Mouse (Mus musculus) spleen, adult 12 weeks (tissue): Measurements from ENCODE around the gene D630045J12Rik.

ENCODE experiments used
- DNase-seq: peaks from one replicate; pipeline ENCODE4 v3.0.0; 2022; ENCODE audit warnings: low spot score

The D630045J12Rik gene

DNA sequence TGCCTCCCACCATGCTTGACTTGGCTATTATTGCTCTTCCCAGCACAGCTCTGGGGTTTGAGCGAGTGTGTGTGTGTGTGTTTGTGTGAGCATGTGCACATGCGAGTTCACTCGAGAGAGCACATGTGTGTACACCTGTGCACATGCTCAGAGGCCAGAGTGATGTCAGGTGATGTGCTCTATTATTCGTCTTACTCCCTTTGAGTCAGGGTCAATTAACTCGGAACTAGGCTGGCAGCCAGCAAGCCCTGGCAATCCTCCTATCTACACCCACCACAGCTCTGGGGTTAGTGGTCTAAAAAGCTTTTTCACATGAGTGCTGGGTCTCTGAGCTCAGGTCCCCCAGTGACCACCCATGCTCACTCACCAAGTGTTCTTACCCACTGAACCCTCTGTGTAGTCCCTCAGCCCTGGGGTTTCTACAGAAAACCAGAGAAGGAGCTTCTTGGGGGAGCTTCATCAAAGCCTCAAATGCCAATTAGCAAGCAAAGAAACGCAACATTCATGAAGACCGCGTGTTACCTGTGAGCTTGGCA lies 11.4 kb downstream of the D630045J12Rik start:
- DNase-seq = no peak

DNA sequence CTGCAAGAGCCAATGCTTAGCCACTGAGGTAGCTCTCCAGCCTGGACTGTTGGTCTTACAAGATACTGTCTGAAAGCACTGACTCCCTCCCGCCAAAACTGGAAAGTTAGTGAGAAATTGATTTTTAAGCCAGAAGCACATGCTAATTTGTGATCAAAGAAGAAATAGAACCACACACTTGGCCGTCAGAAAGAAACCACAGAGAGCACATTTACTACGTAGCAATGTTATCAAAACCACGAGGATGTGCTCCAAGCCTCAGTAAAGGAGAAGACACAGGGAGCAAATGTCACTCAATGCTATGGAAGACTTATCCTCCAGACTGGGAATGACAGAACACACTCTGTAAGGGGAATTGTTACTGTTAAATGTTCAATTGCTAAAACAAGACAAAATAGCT lies 12.3 kb downstream of the D630045J12Rik start:
- no peak for DNase-seq

- no peak for DNase-seq
Measured at GRCm38 (mm10) chr6:38240618-38241017, 13.2 kb downstream of the D630045J12Rik start.

GRCm38 (mm10) chr6:38238382-38238781 lies 15.4 kb downstream of the D630045J12Rik start:
- DNase-seq = no peak

- DNase-seq = no peak
Measured at GRCm38 (mm10) chr6:38235991-38236658, 17.7 kb downstream of the D630045J12Rik start.

GRCm38 (mm10) chr6:38233803-38234202 lies 20.0 kb downstream of the D630045J12Rik start:
- no peak for DNase-seq

DNA sequence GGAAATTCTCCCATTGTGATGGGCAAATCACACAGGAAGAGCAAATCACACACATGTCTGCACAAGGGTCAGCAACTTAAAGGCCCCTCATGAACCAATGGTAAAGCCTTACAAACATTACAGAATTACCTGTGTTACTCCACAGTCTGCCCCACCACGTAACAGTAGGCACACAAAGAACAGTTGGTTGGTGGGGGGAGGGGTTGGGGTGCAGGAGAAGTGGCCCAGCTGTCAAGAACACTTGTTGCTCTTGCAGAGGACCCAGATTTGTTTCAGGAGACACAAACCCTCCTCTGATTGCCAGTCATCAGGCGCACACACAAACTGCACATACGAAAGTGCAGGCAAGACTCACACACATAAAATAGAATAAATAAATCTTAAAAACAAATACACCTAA lies 20.9 kb downstream of the D630045J12Rik start:
- DNase-seq = no peak

GRCm38 (mm10) chr6:38231994-38232393 lies 21.8 kb downstream of the D630045J12Rik start:
- DNase-seq = no peak

GRCm38 (mm10) chr6:38224079-38224478 lies 29.7 kb downstream of the D630045J12Rik start:
- DNase-seq = no peak

DNA sequence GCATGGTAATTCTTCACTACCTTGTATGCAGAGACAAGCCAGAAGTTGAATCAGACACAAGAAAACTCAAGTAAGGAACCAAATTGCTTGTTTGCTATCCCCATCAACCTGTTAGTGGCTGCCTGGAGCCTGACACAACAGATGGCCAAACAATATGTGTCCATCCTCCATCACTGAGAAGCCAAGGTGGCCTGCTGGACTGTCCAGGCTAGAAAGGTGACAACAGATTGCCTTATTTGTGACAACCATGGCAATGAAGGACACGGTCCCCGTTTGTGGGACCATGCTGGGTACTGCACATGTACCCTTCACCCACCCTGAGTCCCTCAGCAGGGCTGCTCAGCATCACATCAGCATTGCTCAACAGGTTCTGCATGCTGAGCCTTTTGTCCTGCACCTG lies 34.5 kb downstream of the D630045J12Rik start:
- no peak for DNase-seq

DNA sequence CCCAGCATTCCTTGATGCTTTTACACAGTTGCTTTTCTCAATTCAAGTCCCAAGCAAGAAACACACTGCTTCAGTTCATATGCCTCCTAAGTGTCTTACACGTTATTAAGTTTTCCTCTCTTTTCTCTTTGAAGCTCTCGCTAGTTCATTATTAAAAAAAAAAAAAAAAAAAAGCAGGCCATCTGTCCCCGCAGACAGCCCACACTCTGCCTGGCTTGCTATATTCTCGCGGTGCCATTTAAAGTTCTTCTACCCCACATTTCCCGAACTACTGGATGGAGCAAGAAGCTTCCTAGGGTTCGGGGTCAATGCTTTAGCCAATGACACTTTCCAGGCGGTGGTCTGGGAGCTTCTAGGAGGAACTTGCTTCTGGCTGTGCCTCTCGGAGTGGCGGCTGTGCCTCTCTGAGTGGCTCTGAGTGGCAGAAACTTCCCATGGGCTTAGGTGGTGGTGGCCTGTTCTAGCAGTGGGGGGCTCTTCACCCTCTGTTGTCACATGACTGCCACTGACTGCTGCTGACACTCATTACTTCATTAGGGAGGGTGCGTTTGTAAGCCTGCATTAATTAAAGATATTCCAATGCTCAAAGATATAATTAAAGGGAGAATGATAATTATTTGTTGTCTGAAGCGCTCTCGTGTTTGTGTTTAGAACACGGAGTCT lies 38.2 kb downstream of the D630045J12Rik start:
- DNase-seq = no peak

DNA sequence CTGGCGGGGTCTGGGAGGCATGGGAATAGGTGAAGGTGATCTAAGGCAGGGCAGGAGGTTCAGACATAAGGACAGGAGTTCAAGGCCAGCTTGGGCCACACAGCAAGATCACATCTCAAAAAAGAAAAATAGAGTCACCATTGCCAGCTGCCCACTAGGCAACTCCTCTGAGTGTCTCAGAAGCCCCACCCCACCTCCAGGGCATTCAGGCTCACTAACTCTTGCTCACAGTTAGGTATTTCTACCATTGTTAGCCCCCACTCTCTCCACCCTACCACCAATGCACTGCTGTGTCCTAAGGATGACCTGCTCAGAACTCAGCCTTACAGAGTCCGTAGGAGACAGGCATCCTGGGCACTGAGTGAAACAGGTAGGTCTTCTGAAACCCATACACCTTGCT lies 46.2 kb downstream of the D630045J12Rik start:
- DNase-seq = no peak

GRCm38 (mm10) chr6:38206941-38207531 lies 46.8 kb downstream of the D630045J12Rik start:
- DNase-seq = no peak

- no peak for DNase-seq
Measured at GRCm38 (mm10) chr6:38205375-38205774, 48.4 kb downstream of the D630045J12Rik start.

- DNase-seq = no peak
Measured at GRCm38 (mm10) chr6:38203820-38204219, 50.0 kb downstream of the D630045J12Rik start.

- DNase-seq = no peak
Measured at GRCm38 (mm10) chr6:38202816-38203215, 51.0 kb downstream of the D630045J12Rik start.

GRCm38 (mm10) chr6:38201495-38201894 lies 52.3 kb downstream of the D630045J12Rik start:
- DNase-seq = no peak

- no peak for DNase-seq
Measured at GRCm38 (mm10) chr6:38199599-38199998, 54.2 kb downstream of the D630045J12Rik start.

- DNase-seq = no peak
Measured at GRCm38 (mm10) chr6:38198727-38199126, 55.1 kb downstream of the D630045J12Rik start.

- DNase-seq = no peak
Measured at GRCm38 (mm10) chr6:38196266-38197189, 57.3 kb downstream of the D630045J12Rik start.

DNA sequence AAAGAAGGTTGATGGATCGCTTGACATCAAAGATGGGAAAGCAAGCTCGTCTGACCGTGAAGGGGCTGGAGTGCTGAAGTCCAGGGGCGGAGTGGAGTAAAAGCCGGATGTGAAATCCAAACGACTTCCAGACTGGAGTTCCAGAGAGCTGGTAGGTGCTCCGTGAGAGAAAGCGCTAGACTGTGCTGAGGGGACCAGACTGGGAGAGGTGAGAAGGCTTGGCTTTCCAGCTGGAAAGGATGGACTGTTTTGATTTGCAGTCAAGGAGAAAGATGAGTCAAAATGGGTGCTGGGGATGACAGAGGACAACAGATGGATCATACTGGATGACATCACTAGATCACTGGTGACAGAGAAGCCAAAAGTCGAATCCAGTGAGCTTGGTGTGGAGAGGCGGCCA lies 58.5 kb downstream of the D630045J12Rik start:
- DNase-seq = no peak

DNA sequence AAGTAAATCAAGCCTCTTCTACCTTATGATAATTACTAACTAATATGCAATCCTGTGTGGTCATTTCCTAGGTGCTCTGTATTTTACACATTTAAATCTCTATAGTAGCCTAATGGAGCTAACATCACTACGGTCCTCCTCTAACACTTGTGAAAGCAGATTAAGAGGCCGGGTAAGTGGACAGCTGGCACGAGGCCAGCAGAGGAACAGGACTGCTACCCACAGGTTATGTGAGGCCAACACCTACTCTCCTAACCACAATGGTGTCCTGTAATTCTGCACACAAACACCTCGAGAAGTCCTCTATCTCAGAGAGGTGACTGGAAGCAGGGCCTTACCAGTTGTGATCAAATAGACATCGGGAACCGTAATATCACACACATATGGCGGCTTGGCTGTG lies 59.8 kb downstream of the D630045J12Rik start:
- no peak for DNase-seq
